Mouse (Mus musculus) lung, embryonic 16.5 days (tissue): ENCODE measurements around the gene Dbt. TPM values are rescaled to one million over a fixed set of nuclear protein-coding genes. Genes with fewer than 3 reads are reported as not detected.

Source experiments
- polyA plus RNA-seq: library from polyadenylated mRNA; unstranded; fragments of >200 nt; fragmentation: Nextera tagmentation; extraction: Ambion mirVana; gene quantifications from 2 replicates; pipeline ENCODE4 v1.2.1, GENCODE M21; 2015

Dbt gene
- polyA plus RNA-seq, 1 experiment from 2014 or later: 15.9 TPM

Other genes with a start within 250 kb of the Dbt start
- gene Cdc14a, start 89.0 kb upstream of the Dbt start, polyA plus RNA-seq: 6.8 and 7.0 TPM in 2 replicates
- gene Rtca, start 4.9 kb upstream of the Dbt start, polyA plus RNA-seq: 54.2 and 57.5 TPM in 2 replicates
- 0.67 and 0.93 TPM in 2 replicates for gene Lrrc39, start 49.9 kb downstream of the Dbt start, polyA plus RNA-seq
- gene Sass6, start 81.9 kb downstream of the Dbt start, polyA plus RNA-seq: 22.3 and 29.2 TPM in 2 replicates
- gene Trmt13, start 101.5 kb downstream of the Dbt start, polyA plus RNA-seq: 24.6 and 28.1 TPM in 2 replicates
- gene Mfsd14a, start 149.6 kb downstream of the Dbt start, polyA plus RNA-seq: 83.8 and 84.4 TPM in 2 replicates
- gene Gm43191, start 168.2 kb downstream of the Dbt start, polyA plus RNA-seq: not detected in 2 replicates
- 15.4 and 16.5 TPM in 2 replicates for gene Slc35a3, start 199.8 kb downstream of the Dbt start, polyA plus RNA-seq